Mouse (Mus musculus): ENCODE results near the gene 0610030E20Rik.
A peak's percentile ranks its signal among the peaks of the same experiment; 100 is the strongest.

DNA sequence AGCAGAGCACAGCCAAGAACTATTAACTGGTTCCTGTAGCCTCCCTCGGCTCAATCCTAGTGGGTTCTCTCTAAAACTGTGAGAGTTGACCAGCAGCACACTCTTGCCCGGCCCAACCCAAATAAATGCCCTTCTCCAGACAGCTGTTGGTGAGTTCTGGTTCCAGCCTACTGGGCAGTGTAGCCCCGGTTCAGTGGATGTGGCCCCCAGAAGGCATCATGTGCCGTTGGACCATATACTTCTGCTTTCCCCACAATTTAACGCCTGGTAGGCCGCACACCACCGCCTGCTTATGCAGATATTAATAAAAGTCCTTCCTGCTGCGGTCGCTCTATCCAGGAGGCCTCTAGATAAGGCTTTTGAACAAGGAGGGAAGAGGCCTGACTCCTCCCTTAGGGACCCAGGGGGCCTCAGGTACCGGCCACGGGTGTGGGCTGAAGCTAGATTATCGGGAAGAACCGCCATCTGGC, 42.4 kb downstream of the 0610030E20Rik start:
- TF ChIP-seq CTCF (IDR thresholded peaks at IDR 0.05; ENCODE audit: low read depth, low read length), result no peak
- peak; percentile 97 for TF ChIP-seq TAL1 (conservative IDR thresholded peaks at IDR 0.05; ENCODE audit: low read depth, low read length)
- no peak for TF ChIP-seq GATA1 (IDR thresholded peaks at IDR 0.05; ENCODE audit: borderline replicate concordance, low read length)
- no peak for TF ChIP-seq POLR2AphosphoS5 (IDR thresholded peaks at IDR 0.05; ENCODE audit: insufficient replicate concordance, low read depth, low read length)
- no peak for TF ChIP-seq GATA2 (IDR thresholded peaks at IDR 0.05; ENCODE audit: borderline replicate concordance, low read depth, low read length)
